ENCODE assay signal across 36 mouse cellular contexts in the genomic region with DNA sequence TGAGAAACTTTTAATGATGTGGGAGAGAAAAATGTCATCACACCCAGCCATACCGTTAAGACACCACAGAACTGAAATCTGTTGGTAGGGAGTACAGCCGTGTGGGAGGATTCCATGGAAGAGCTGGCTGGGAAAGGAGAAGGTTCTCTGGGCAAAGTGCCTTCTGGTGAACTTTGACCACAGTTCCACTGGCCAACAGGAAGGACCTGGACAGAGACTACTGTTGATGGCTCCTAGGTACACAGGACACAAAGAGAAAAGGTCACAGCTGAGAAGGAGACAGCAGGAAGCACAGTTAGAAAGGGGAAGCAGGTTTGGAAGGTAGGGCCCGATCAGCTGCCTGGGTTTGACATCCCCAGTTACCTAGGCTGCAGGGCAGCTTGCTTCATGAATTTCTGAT. TPM values are rescaled to one million over a fixed set of nuclear protein-coding genes. Genes with fewer than 3 reads are reported as not detected.
DNase-seq lines count a peak whose midpoint lies in the region; ATAC-seq lines count a peak whose summit lies in the region.
"Had no signal": no experiment of that assay in that cellular context is flagged by ENCODE, and none has a peak within 500 bp of the region (broad histone marks: within the 10 kb centered on the region; RNA-seq: fewer than 3 reads in every experiment).

No protein-coding gene starts in this region.

- H3K4me3 ChIP-seq in kidney, embryonic 15.5 days (replicated peaks): no peak overlapping the region
- no peak overlapping the region for H3K4me3 ChIP-seq in limb, embryonic 10.5 days
- H3K4me3 ChIP-seq: embryonic facial prominence, embryonic 13.5 days; erythroblast, embryonic 14.5 days; forebrain, embryonic 12.5 days; gastrocnemius, adult 2 months; heart, embryonic 12.5 days; left cerebral cortex, adult 2 months; limb, embryonic 15.5 days; megakaryocyte, embryonic 14.5 days; myocyte; neural tube, embryonic 13.5 days had no signal

- peaks cover 42% of the 10 kb centered on the region for H3K27me3 ChIP-seq in kidney, embryonic 15.5 days
- H3K27me3 ChIP-seq in limb, embryonic 10.5 days (ENCODE audit: low read depth, poor library complexity, severe bottlenecking): peaks cover 37% of the 10 kb centered on the region
- H3K27me3 ChIP-seq: CH12.LX, Patski had no signal

- no peaks in the 10 kb centered on the region for H3K36me3 ChIP-seq in kidney, embryonic 15.5 days
- H3K36me3 ChIP-seq in limb, embryonic 10.5 days: no peaks in the 10 kb centered on the region
- H3K36me3 ChIP-seq: embryonic facial prominence, embryonic 13.5 days; forebrain, embryonic 12.5 days; G1E; heart, embryonic 12.5 days; limb, embryonic 15.5 days; neural tube, embryonic 13.5 days had no signal

- no peak for ATAC-seq in kidney, embryonic 15.5 days (replicated peaks; ENCODE audit: low FRiP score)
- ATAC-seq: inflammation-experienced regulatory T-cells, adult 6 months; midbrain, embryonic 16.5 days; Patski had no signal

- no peak overlapping the region for H3K4me2 ChIP-seq in kidney, embryonic 15.5 days
- H3K4me2 ChIP-seq: embryonic facial prominence, embryonic 13.5 days; forebrain, embryonic 12.5 days; heart, embryonic 12.5 days; hindbrain, embryonic 14.5 days; limb, embryonic 15.5 days; neural tube, embryonic 13.5 days had no signal

- no peak overlapping the region for H3K27ac ChIP-seq in kidney, embryonic 15.5 days
- H3K27ac ChIP-seq in limb, embryonic 10.5 days: peak overlapping the region; percentile 91; the same call in 1 of the 2 replicates
- H3K27ac ChIP-seq: embryonic facial prominence, embryonic 13.5 days; gastrocnemius, adult 2 months; left cerebral cortex, adult 2 months; limb, embryonic 15.5 days had no signal

- H3K9ac ChIP-seq in kidney, embryonic 15.5 days: no peak overlapping the region
- H3K9ac ChIP-seq: embryonic facial prominence, embryonic 13.5 days; forebrain, embryonic 12.5 days; heart, embryonic 12.5 days; limb, embryonic 15.5 days had no signal

- no peaks in the 10 kb centered on the region for H3K9me3 ChIP-seq in kidney, embryonic 15.5 days (replicated peaks)
- no peaks in the 10 kb centered on the region for H3K9me3 ChIP-seq in limb, embryonic 10.5 days (replicated peaks)
- H3K9me3 ChIP-seq: embryonic facial prominence, embryonic 13.5 days; forebrain, embryonic 12.5 days; limb, embryonic 15.5 days; neural tube, embryonic 13.5 days had no signal

- 60% methylated on average over 3 of the region's 3 CpGs for WGBS in kidney, embryonic 15.5 days
- WGBS in limb, embryonic 10.5 days: 68% methylated on average over 3 of the region's 3 CpGs

- H3K4me1 ChIP-seq in kidney, embryonic 15.5 days: peaks cover 28% of the 10 kb centered on the region
- H3K4me1 ChIP-seq in limb, embryonic 10.5 days: peaks cover 29% of the 10 kb centered on the region

- peak; percentile 66 for DNase-seq in kidney, adult 11 months
- peak; percentile 36 for DNase-seq in adipocyte (ENCODE audit: low spot score)
- DNase-seq in kidney, adult 8-10 months: peak; percentile 74 to 80
- no peak for DNase-seq in limb, embryonic 10.5 days (ENCODE audit: low spot score)
- no peak for DNase-seq in lung, postnatal 25 days (ENCODE audit: low spot score)
- no peak for DNase-seq in T-cell, adult 2 months (ENCODE audit: low spot score)
- DNase-seq: adrenal gland, adult 8-10 months; B cell, adult 2 months; cerebellum, adult 11-12 months; cerebellum, postnatal 14 days; embryo, embryonic 11 days; gastrocnemius, adult 2 months; heart, postnatal 10 days; lung, adult 18-20 months; lung, postnatal 14 days; retina, postnatal 1 day; right cerebral cortex, postnatal 25 days had no signal

RNA-seq across cellular contexts. Expression of gene Chn2, which starts 3.8 kb away (rescaled TPM):
- polyA plus RNA-seq in kidney, embryonic 15.5 days (2015; fragmentation: Nextera tagmentation; extraction: Ambion mirVana): 15.5 and 16.8 TPM in 2 replicates
- polyA plus RNA-seq in limb, embryonic 10.5 days (2016; fragmentation: Nextera tagmentation; extraction: Ambion mirVana): 6.8 and 7.1 TPM in 2 replicates
- polyA plus RNA-seq: erythroblast, embryonic 14.5 days; G1E had no signal

RNA-seq across cellular contexts. Expression of gene Cpvl, which starts 57.1 kb away (rescaled TPM):
- 0.18 and 0.34 TPM in 2 replicates for polyA plus RNA-seq in kidney, embryonic 15.5 days (2015; fragmentation: Nextera tagmentation; extraction: Ambion mirVana)
- 0.16 and 0.40 TPM in 2 replicates for polyA plus RNA-seq in limb, embryonic 10.5 days (2016; fragmentation: Nextera tagmentation; extraction: Ambion mirVana)
- polyA plus RNA-seq: erythroblast, embryonic 14.5 days; forebrain, embryonic 12.5 days; G1E; gonadal fat pad, adult 2 months; heart, embryonic 12.5 days; hindbrain, embryonic 14.5 days; inflammation-experienced regulatory T-cells, adult 6 months; midbrain, embryonic 16.5 days; myocyte; neural tube, embryonic 13.5 days; spleen, adult 2 months; urinary bladder, adult 2 months had no signal

Comparison
In these comparisons a context has a peak if more than half of its experiments do, and no peak if none do; other contexts are left out.
1. DNase-seq: peak in kidney, adult 11 months (single experiment), adipocyte (single experiment) and kidney, adult 8-10 months (2 of 2); none in limb, embryonic 10.5 days (single experiment), lung, postnatal 25 days (single experiment) and T-cell, adult 2 months (single experiment).